Mouse (Mus musculus) ES-Bruce4 (cell line): ENCODE results near the gene Kcne1.

Experiments
- CTCF ChIP-seq: IDR thresholded peaks from one replicate; pipeline ENCODE4 v1.8.1; 2011; ENCODE audit warnings: low read depth, low read length
- EP300 ChIP-seq: IDR thresholded peaks from 2 replicates; pipeline ENCODE4 v1.6.1; 2011; ENCODE audit warnings: low read depth, low read length; ENCODE audit not compliant: insufficient read depth
- POLR2A ChIP-seq: IDR thresholded peaks from one replicate; pipeline ENCODE4 v1.8.1; 2011; ENCODE audit warnings: low read length; ENCODE audit not compliant: insufficient read depth

- no peak for TF ChIP-seq POLR2A
- no peak for TF ChIP-seq CTCF
- TF ChIP-seq EP300: no peak
Observed at GRCm38 (mm10) chr16:92355982-92356381, 3.3 kb downstream of the Kcne1 start.
